Mouse (Mus musculus) A20 (cell line): Measurements from ENCODE around the gene Atp11c.

ENCODE experiments used
- DNase-seq: peaks from one replicate; pipeline ENCODE4 v3.0.0-alpha.2; 2011; ENCODE audit warnings: low read depth, low spot score

The Atp11c gene

DNA sequence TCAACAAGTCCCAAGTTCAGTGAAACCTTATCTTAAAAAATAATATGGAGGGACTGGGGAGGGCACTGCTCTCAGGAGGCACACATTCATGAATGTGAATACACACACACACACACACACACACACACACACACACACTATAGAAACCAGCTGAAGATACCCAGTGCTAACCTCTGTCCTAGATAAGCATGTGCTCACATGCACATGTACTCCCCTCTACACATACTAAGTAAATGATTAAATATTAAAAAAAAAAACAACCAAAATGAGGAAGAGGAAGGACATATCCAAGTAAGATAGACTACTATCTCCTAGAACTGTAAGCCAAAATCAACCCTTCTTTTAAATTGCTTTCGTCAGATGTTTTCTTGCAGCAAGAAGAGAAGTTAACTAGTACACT, 205.6 kb downstream of the Atp11c start:
- DNase-seq = no peak

DNA sequence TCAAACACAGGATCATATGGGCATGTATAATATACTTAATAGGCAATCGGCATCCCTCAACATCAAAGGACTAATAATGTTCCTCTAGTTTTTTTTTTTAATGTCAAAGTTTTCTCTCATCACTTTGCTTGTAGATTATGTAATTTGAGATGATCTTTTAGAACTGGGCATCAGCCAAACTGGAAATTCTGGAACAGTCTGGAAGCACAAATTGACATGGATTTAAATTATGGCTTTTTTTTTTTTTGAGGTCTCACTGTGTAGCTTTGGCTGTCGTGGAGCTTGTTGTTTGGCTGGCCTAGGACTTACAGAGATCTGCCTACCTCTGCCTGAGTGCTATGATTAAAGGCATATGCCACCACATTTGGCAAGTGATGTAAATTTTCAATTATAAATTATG, 210.8 kb downstream of the Atp11c start:
- no peak for DNase-seq

DNA sequence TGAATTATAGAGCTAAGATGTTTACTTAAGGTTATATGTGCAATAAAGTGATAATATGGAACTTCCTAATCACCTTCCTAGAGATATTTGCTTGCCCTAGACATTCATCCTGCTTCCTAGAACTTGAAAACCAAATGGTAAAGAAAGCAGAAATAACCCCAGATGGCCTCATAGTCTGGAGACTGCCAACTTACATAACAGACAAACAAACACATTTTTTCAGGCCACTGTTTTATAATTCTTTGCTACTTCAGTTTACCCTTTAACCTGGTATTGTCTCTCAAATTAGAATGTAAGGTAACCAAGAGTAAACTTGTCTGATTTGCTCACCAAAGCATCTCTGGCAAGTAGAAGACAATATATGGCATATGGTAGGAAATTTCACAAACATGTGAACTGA, 212.1 kb downstream of the Atp11c start:
- no peak for DNase-seq

DNA sequence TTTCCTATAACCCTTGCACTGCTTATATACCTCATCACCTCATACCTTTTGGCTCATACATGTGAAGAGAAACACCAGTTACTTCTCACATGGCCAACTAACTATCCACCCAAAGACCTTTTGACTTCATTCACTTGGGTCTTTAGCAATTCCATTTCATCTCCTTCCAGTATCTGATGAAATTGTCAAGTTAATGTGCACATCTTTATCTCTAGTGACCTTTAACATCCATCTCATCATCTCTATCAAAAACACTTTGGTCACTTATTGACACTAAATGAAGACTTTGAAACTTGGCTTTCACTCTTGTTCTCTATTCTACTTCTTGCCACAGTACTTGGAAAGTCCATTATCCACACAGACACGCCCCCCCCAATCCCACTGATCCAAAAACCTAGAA, 243.8 kb downstream of the Atp11c start:
- DNase-seq = no peak

DNA sequence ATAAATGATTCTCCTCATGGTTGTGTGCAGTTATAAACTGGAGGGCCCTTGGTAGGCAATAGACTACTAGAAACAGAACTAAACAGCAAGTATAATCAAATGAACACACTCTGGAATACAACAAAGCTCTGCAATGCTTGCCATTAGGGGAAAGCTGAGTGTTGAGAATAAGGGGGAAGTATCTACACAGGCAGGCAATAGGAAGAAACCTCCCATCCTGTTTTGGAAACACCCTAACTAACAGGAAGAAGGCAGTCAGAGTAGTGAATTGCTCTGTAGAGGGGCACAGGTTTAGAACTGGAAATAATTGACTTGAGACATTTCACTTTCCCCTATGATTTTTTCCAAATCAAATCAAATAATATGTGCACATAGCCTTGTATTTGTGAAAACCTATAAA, 247.1 kb downstream of the Atp11c start:
- DNase-seq = no peak

DNA sequence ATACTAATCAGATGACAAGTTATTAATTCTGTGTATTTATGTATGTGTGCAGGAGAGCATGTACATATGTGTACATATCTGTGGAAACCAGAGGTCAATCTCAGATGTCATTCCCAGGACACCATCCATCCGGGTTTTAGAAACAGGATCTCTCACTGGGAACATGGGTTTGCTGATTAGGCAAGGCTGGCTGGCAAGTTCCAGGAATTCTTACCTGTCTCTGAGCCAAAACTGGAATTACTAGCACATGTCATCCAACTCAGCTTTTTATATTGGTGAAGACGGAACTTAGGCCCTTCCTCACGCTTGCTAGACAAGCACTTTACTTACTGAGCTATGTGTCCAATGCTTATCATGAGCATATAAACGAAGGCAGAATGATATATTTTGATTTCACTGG, 247.5 kb downstream of the Atp11c start:
- no peak for DNase-seq

DNA sequence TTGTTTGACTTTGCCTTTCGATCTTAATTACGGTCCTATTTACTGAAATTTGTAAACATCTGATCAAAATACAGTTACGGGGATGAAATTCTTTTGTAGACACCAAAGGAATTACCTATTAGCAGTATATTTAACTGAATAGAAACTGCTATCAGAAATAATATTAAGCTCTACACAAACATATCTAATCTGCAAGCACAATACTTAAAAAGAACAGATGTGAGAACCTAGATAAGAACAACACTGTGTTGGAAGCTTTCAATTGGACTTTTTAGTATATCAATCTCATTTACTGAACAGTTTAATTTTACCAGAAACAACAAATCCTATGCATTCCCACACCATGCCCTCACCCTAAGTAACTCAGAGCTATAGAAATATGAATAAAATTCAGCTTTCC, 262.8 kb downstream of the Atp11c start:
- no peak for DNase-seq

DNA sequence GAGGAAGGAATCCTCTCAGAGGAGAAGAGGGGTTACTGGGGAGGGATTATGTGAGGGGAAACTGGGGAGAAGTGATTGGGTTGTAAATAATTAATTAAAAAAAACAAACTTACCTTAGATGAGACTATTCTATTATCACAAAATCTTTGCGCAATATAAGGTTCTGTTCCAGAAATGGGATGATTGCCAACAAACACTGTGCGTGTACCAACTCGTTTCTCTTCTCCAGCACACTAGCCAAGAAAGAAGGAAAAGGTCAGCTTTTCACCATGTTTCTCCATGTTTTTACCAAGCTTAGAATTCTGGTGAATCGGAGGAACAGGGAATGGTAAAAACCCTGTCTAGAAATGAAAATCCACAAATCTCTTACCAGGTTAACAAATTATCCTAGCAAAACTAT, 271.2 kb downstream of the Atp11c start:
- DNase-seq = no peak

DNA sequence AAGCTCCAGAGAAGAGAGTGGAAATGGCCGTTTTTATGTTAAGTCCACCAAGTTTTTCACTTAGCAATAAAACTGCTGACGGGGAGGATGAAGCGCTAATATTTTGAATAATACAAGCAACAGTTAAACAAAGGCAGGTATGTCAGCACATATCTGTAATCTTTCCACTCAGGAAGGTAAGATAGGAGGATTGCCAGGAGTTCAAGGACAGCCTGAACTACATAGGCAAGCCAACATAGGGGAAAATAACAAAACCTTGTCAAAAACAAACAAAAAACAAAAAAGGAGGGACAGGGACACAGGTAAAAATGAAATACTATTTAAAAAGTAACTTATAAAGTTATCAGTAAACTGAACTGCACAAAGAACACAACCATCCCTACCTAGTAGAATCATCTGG, 274.8 kb downstream of the Atp11c start:
- DNase-seq = no peak

DNA sequence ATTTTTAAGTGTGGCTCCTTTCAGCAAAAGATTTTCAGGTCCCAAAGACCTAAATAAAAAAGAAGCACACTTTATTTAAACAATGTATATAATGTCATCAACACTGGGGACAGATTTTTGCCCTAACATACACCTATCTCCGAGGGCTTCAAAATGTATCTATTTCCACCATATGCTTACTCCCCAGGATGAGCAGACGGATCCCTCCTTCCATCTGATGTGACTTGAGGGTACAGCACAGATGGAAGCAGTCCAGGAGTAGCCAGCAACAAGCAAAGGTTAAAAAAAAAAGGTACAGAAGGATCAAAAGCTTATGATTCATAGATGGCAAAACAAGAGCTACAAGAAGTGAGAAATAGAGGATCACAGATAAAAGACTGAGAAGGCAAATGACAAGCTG, 300.2 kb downstream of the Atp11c start:
- no peak for DNase-seq

DNA sequence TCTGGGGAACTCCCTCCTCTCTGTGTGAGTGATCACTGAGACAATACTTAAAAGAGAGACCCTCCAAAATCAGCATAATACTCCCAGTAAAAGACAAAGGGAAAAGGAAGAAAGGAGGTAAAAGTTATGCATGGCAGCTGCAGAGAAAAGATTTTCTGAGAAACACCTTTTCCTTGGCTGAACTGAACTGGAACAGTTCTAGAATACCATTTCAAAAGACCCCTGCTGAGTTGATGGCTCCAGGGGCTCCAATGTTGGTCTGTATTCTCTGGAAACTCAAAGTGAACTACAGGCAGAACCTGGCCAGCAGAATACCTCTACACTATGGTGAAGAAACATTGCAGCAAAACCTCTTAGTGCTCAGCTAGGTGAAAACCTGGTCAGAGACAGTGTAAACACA, 337.2 kb downstream of the Atp11c start:
- no peak for DNase-seq

DNA sequence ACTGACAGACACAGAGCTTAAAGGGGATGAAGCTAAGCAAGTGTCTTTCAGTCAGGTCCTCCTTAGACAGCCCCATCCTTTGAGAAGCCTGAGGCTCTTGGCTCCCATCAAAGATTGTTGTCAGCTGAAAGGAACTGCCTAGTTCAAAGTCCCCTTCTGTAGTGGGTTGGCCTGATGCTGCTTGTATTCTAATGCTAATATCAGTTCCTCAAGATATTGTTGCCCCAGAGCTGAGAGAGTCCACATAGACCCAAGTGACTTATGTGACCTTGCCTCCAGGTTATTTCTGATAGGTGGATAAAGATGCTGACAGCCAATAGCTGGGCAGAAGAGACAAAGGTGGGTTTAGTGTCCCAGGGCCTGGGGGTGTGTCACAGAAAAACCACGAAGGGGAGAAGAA, 404.8 kb downstream of the Atp11c start:
- no peak for DNase-seq

DNA sequence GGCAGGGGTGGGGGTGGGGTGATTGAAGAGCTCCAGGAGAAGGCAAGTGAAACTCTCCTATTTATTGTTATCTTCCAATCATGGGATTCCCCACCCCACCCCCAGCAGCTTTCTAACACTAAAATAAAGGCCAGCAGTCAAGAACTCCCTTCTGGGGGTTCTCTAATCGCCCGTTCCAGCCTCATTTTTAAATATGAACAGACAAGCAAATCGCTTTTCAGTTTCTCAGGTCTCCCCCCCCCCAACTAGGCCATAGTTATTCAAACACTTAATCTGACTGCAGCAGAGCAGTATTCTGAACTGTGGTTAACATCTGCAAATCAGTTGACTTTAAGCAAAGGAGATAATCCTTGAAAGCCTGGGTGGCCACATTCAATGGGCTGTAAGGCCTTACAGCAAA, 409.9 kb downstream of the Atp11c start:
- no peak for DNase-seq

DNA sequence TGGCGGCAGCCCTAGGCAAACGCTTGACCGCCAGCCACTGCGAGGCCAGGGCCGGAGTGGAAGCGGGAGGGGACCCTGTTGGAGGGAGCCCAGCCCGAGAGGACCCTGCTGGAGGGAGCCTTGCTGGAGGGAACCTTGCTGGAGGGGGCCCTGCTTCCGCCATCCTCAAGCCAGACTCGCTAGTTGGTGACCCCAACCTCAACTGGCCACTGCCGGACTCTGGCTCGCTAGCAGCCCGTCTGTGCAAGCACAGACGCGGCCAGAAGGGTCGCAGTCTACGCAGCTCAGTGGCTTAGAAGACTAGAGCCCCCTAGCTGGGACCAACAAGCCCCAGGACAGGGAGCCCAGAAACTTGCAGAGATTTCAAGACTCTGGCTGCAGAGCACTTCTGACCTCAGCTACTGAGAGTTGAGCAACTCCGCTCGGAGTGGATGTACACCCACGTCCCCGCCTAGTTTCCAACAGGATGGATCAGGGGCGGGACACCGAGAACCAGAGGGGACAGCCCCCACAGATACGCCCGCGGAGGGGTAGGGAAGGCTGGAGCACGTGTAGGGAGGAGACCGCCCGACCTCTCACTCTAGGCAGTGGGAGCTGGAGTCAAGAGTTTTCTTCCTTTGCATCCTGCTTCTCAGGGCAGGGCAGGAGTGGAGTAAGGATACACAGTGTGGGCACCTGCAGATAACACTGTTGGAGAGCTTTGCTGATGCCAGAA, 413.6 kb downstream of the Atp11c start, which contains the start of gene Mcf2:
Gene Mcf2 (minus strand): TSS at position 346 of the 715 bp plus-strand sequence.
- no peak for DNase-seq

DNA sequence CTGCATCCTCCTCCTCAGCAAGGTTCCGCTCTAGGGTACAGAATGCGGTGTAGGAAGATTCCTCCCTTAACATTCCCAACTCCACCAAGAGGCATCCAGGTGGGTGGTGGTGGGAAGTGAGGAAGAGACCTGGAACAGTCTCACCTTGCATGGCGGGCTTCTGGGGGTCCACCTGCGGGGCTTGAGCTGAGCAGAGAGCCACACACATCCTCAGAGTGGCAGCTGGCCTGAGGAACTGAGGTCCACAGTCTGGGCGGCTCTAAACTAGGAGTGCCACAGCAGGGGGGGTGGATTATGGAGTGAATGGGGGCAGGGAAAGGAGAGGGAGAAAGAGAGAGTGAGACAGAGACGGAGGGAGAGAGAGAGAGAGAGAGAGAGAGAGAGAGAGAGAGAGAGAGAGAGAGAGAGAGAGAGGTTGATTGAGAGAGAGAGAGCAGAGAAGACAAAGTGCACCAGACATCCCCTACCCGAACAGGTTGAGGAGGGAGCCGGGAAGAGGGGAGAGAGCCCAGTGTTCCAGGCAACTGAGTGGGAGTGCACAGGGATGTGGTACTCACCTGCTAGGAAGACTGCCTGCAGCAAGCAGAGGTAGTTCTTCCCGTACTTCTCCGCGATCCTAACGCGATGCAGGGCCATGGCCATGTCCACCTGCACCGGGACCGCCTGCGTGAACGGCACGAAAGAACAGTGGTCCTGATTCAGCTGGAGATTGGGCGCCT, 414.3 kb downstream of the Atp11c start:
- no peak for DNase-seq
